Mouse (Mus musculus): Measurements from ENCODE around the gene Gpm6b. TPM values are rescaled to one million over a fixed set of nuclear protein-coding genes. Genes with fewer than 3 reads are reported as not detected.
A peak's percentile ranks its signal among the peaks of the same experiment; 100 is the strongest.

The Gpm6b gene
- polyA plus RNA-seq, 1 experiment from 2014 or later: 7.4 TPM

GRCm38 (mm10) chrX:166348086-166348485, 109.4 kb downstream of the Gpm6b start:
- 83% methylated on average over 6 of the region's 6 CpGs for WGBS
- no peak overlapping the region for H3K27ac ChIP-seq
- no peaks in the 10 kb centered on the region for H3K9me3 ChIP-seq (replicated peaks)
- no peak overlapping the region for H3K4me3 ChIP-seq
- peaks cover 82% of the 10 kb centered on the region for H3K27me3 ChIP-seq (ENCODE audit: low read depth, poor library complexity, severe bottlenecking)
- no peak for DNase-seq (ENCODE audit: low spot score)
- no peaks in the 10 kb centered on the region for H3K4me1 ChIP-seq
- no peaks in the 10 kb centered on the region for H3K36me3 ChIP-seq

GRCm38 (mm10) chrX:166348634-166349033, 109.9 kb downstream of the Gpm6b start:
- DNase-seq (ENCODE audit: low spot score): no peak
- H3K9me3 ChIP-seq (replicated peaks): no peaks in the 10 kb centered on the region
- H3K4me1 ChIP-seq: no peaks in the 10 kb centered on the region
- peaks cover 81% of the 10 kb centered on the region for H3K27me3 ChIP-seq (ENCODE audit: low read depth, poor library complexity, severe bottlenecking)
- H3K27ac ChIP-seq: no peak overlapping the region
- 91% methylated on average over 4 of the region's 4 CpGs for WGBS
- no peak overlapping the region for H3K4me3 ChIP-seq
- H3K36me3 ChIP-seq: no peaks in the 10 kb centered on the region

DNA sequence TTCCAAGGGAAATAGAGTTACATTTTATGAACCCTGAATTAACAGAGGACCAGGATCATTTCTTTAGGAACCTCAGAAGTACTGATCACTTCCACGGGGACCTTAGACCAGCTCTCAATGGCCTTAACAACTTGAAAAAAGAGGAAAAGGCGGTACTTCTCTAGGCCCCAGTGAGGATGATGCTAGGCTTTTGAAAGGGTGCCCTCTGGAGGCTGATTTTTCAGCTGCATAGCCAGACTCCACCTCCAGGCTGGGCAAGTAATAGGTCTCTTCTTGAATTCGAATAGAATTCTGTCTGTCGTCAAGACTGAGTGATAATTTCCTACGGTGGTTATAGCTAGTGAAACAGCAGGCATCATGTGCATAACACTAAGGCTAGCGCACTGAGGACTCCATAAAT, 113.1 kb downstream of the Gpm6b start:
- H3K4me1 ChIP-seq: no peaks in the 10 kb centered on the region
- WGBS: 23% methylated on average over 6 of the region's 6 CpGs
- no peaks in the 10 kb centered on the region for H3K9me3 ChIP-seq (replicated peaks)
- DNase-seq (ENCODE audit: low spot score): peak; percentile 40
- peaks cover 94% of the 10 kb centered on the region for H3K27me3 ChIP-seq (ENCODE audit: low read depth, poor library complexity, severe bottlenecking)
- H3K4me3 ChIP-seq: no peak overlapping the region
- H3K27ac ChIP-seq: no peak overlapping the region
- no peaks in the 10 kb centered on the region for H3K36me3 ChIP-seq

DNA sequence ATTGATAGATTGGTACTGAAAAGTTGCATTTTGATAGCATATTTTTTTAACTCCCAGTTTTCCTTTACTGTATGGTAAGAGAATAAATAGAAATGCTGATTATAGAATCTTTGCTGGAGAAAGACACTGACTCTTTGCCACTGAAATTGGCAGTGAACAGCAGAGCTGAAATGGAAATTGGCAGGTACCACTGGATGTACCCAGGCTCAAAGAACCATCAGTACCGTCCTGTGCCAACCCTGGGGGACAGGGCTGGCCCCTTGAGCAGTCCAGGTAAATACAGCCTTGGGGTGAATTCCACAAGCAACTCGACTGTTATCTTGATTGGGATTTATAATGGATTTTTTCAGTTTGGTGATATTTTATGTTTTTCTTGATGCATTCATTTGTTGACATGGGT, 114.7 kb downstream of the Gpm6b start:
- no peaks in the 10 kb centered on the region for H3K9me3 ChIP-seq (replicated peaks)
- peaks cover 93% of the 10 kb centered on the region for H3K27me3 ChIP-seq (ENCODE audit: low read depth, poor library complexity, severe bottlenecking)
- DNase-seq (ENCODE audit: low spot score): no peak
- no peaks in the 10 kb centered on the region for H3K36me3 ChIP-seq
- 82% methylated on average over 2 of the region's 2 CpGs for WGBS
- no peak overlapping the region for H3K27ac ChIP-seq
- no peaks in the 10 kb centered on the region for H3K4me1 ChIP-seq
- H3K4me3 ChIP-seq: no peak overlapping the region

GRCm38 (mm10) chrX:166354913-166355312, 116.2 kb downstream of the Gpm6b start:
- no peaks in the 10 kb centered on the region for H3K9me3 ChIP-seq (replicated peaks)
- WGBS: 81% methylated on average over 1 of the region's 1 CpGs
- DNase-seq (ENCODE audit: low spot score): no peak
- no peak overlapping the region for H3K27ac ChIP-seq
- no peaks in the 10 kb centered on the region for H3K4me1 ChIP-seq
- H3K36me3 ChIP-seq: no peaks in the 10 kb centered on the region
- peaks cover 96% of the 10 kb centered on the region for H3K27me3 ChIP-seq (ENCODE audit: low read depth, poor library complexity, severe bottlenecking)
- H3K4me3 ChIP-seq: no peak overlapping the region

- no peak overlapping the region for H3K4me3 ChIP-seq
- no peaks in the 10 kb centered on the region for H3K36me3 ChIP-seq
- H3K27ac ChIP-seq: no peak overlapping the region
- DNase-seq (ENCODE audit: low spot score): no peak
- no peaks in the 10 kb centered on the region for H3K4me1 ChIP-seq
- WGBS: 86% methylated on average over 3 of the region's 3 CpGs
- H3K27me3 ChIP-seq (ENCODE audit: low read depth, poor library complexity, severe bottlenecking): peaks cover 96% of the 10 kb centered on the region
- no peaks in the 10 kb centered on the region for H3K9me3 ChIP-seq (replicated peaks)
These were observed 117.6 kb downstream of the Gpm6b start for GRCm38 (mm10) chrX:166356276-166356675.

DNA sequence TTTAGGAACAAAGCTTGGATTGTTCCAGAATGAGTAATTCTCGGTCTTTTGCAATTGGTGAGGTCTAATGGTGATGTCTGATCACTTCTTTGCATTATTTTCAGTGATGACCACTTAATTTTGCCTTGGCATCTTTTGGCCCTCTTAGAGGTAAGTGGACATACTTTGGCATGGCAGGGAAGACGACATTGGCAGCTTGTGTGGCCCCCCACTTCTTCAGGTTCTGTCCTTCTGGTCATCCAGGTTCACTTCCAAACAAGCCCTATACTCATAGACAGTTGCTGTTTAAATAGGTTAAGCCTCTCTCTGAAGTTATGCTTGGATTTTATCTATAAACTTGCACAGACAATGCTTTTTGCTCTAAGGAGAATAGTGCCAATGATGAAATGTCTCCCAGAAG, 120.2 kb downstream of the Gpm6b start:
- Histone ChIP-seq H3K4me1 (no peaks in the 10 kb centered on the region), H3K27ac (no peak overlapping the region), H3K9me3 (replicated peaks) (no peaks in the 10 kb centered on the region), H3K27me3 (ENCODE audit: low read depth, poor library complexity, severe bottlenecking) (peaks cover 99% of the 10 kb centered on the region), H3K4me3 (no peak overlapping the region), H3K36me3 (no peaks in the 10 kb centered on the region)
- DNase-seq (ENCODE audit: low spot score): no peak
- WGBS: 65% methylated on average over 2 of the region's 2 CpGs

GRCm38 (mm10) chrX:166359927-166360440, 121.3 kb downstream of the Gpm6b start:
- no peaks in the 10 kb centered on the region for H3K36me3 ChIP-seq
- H3K9me3 ChIP-seq (replicated peaks): no peaks in the 10 kb centered on the region
- peaks cover 93% of the 10 kb centered on the region for H3K27me3 ChIP-seq (ENCODE audit: low read depth, poor library complexity, severe bottlenecking)
- H3K4me3 ChIP-seq: no peak overlapping the region
- WGBS: 96% methylated on average over 2 of the region's 2 CpGs
- DNase-seq (ENCODE audit: low spot score): no peak
- H3K4me1 ChIP-seq: no peaks in the 10 kb centered on the region
- no peak overlapping the region for H3K27ac ChIP-seq

DNA sequence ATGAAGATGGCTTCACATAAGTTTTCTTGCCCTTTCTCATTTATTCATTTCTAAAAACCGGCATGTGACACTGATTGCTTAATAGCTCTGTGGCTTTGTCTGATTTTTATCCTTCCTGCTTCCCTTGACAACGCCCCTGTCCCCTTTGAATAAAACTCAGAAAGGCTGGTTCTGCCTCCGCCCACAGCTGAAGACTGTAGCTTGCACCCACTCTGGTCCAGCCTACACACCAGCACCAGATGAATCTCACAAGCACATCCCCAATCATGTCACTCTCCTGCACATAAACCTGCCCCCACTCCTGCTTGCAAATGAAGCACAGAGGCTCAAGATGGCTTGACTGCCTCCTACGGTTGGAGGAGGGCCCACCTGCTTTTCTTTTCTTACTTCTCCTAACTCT, 121.7 kb downstream of the Gpm6b start:
- H3K27me3 ChIP-seq (ENCODE audit: low read depth, poor library complexity, severe bottlenecking): peaks cover 93% of the 10 kb centered on the region
- no peaks in the 10 kb centered on the region for H3K9me3 ChIP-seq (replicated peaks)
- H3K36me3 ChIP-seq: no peaks in the 10 kb centered on the region
- H3K27ac ChIP-seq: no peak overlapping the region
- no peak overlapping the region for H3K4me3 ChIP-seq
- 86% methylated on average over 4 of the region's 4 CpGs for WGBS
- H3K4me1 ChIP-seq: no peaks in the 10 kb centered on the region
- no peak for DNase-seq (ENCODE audit: low spot score)

GRCm38 (mm10) chrX:166365458-166366213, 126.9 kb downstream of the Gpm6b start:
- H3K9me3 ChIP-seq (replicated peaks): no peaks in the 10 kb centered on the region
- peaks cover 94% of the 10 kb centered on the region for H3K27me3 ChIP-seq (ENCODE audit: low read depth, poor library complexity, severe bottlenecking)
- no peak overlapping the region for H3K4me3 ChIP-seq
- DNase-seq (ENCODE audit: low spot score): no peak
- H3K4me1 ChIP-seq: no peaks in the 10 kb centered on the region
- H3K27ac ChIP-seq: no peak overlapping the region
- WGBS: 93% methylated on average over 8 of the region's 8 CpGs
- H3K36me3 ChIP-seq: no peaks in the 10 kb centered on the region

GRCm38 (mm10) chrX:166376681-166377328, 138.1 kb downstream of the Gpm6b start:
- no peaks in the 10 kb centered on the region for H3K36me3 ChIP-seq
- H3K4me1 ChIP-seq: no peaks in the 10 kb centered on the region
- no peak overlapping the region for H3K27ac ChIP-seq
- no peak overlapping the region for H3K4me3 ChIP-seq
- 86% methylated on average over 9 of the region's 9 CpGs for WGBS
- H3K27me3 ChIP-seq (ENCODE audit: low read depth, poor library complexity, severe bottlenecking): peaks cover 100% of the 10 kb centered on the region
- H3K9me3 ChIP-seq (replicated peaks): no peaks in the 10 kb centered on the region
- no peak for DNase-seq (ENCODE audit: low spot score)

GRCm38 (mm10) chrX:166378652-166379051, 139.9 kb downstream of the Gpm6b start:
- DNase-seq (ENCODE audit: low spot score): no peak
- 85% methylated on average over 5 of the region's 5 CpGs for WGBS
- Histone ChIP-seq H3K27me3 (ENCODE audit: low read depth, poor library complexity, severe bottlenecking) (peaks cover 100% of the 10 kb centered on the region), H3K4me1 (no peaks in the 10 kb centered on the region), H3K9me3 (replicated peaks) (no peaks in the 10 kb centered on the region), H3K36me3 (no peaks in the 10 kb centered on the region), H3K27ac (no peak overlapping the region), H3K4me3 (no peak overlapping the region)

DNA sequence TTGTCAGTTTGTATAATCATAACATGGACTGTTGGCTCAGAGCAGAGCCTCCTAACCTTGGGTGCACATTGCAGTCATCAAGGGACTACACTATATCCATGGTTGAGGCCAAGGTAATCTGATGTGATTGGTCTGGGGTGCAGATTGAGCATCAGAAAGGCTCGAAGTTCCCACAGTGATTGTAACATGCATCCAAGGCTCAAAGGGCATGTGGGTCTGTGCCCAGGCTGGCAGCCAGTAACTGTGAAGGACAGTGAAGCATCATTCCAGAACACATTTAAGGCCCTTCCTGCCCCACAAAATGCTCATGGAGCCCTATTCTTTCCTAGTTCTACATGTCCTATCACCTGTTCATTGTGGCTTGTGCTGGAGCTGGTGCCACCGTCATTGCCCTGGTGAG, 144.9 kb downstream of the Gpm6b start:
- WGBS: 88% methylated on average over 2 of the region's 2 CpGs
- no peaks in the 10 kb centered on the region for H3K36me3 ChIP-seq
- H3K9me3 ChIP-seq (replicated peaks): no peaks in the 10 kb centered on the region
- H3K4me3 ChIP-seq: no peak overlapping the region
- H3K4me1 ChIP-seq: no peaks in the 10 kb centered on the region
- no peak for DNase-seq (ENCODE audit: low spot score)
- H3K27me3 ChIP-seq (ENCODE audit: low read depth, poor library complexity, severe bottlenecking): peaks cover 90% of the 10 kb centered on the region
- no peak overlapping the region for H3K27ac ChIP-seq
